Mouse (Mus musculus) bone marrow, adult 2 months (tissue): ENCODE results near the gene Galnt10.

Experiments used
- CTCF ChIP-seq: fragments of 200-500 bp; IDR thresholded peaks from 2 replicates; pipeline ENCODE4 v1.5.1; 2011; ENCODE audit warnings: low read length, control low read depth; ENCODE audit not compliant: control insufficient read depth, insufficient read depth
- POLR2A ChIP-seq: fragments of 200-500 bp; IDR thresholded peaks from 2 replicates; pipeline ENCODE4 v1.6.1; 2011; ENCODE audit warnings: low read depth, mild to moderate bottlenecking, control low read depth, low read length, borderline replicate concordance; ENCODE audit not compliant: control insufficient read depth

DNA sequence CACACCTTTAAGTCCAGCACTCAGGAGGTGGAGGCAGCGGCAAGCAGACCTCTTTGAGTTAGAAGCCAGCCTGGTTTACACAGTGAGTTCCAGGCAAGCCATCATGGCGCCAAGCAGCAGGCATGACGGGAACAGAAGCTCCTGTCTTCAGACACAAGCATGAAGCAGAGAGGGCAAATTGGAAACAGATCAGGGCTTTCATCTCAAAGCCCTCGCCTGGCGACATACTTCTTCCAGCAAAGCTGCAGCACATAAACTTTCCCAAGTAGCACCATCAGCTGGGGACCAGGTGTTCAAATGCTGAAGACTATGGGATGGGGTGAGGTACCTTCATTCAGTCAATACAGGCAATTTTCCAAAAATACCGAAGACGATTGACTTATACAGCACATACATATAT lies 54.9 kb downstream of the Galnt10 start:
- no peak for TF ChIP-seq CTCF
- TF ChIP-seq POLR2A, result no peak
